Mouse (Mus musculus) bone marrow macrophage, adult 2 months (primary cell): ENCODE results near the gene Mbl1. TPM values are rescaled to one million over a fixed set of nuclear protein-coding genes. Genes with fewer than 3 reads are reported as not detected.

Experiments used
- H3K27ac ChIP-seq: 2 replicates; pipeline ENCODE4 v1.5.1; 2012; ENCODE audit warnings: low read depth, low read length; ENCODE audit not compliant: insufficient read depth
- H3K4me1 ChIP-seq: 2 replicates; pipeline ENCODE4 v1.6.1; 2012; ENCODE audit warnings: low read length; ENCODE audit not compliant: control insufficient read depth, insufficient read depth
- H3K4me3 ChIP-seq: 2 replicates; pipeline ENCODE4 v1.5.1; 2012; ENCODE audit warnings: mild to moderate bottlenecking, low read length, moderate library complexity; ENCODE audit not compliant: insufficient read depth
- CTCF ChIP-seq: IDR thresholded peaks from 2 replicates; pipeline ENCODE4 v1.5.1; 2012; ENCODE audit warnings: low read depth, mild to moderate bottlenecking, low read length, moderate library complexity
- POLR2A ChIP-seq: IDR thresholded peaks from 2 replicates; pipeline ENCODE4 v1.6.1; 2012; ENCODE audit warnings: mild to moderate bottlenecking, low read depth, low read length, borderline replicate concordance
- polyA plus RNA-seq: library from polyadenylated mRNA; stranded (reverse); fragments of >200 nt; gene quantifications from 2 replicates; pipeline ENCODE4 v1.2.4, GENCODE M21; 2012; ENCODE audit not compliant: missing spikeins, insufficient read depth, insufficient read length

Mbl1 gene
- polyA plus RNA-seq, 1 experiment, result not detected

DNA sequence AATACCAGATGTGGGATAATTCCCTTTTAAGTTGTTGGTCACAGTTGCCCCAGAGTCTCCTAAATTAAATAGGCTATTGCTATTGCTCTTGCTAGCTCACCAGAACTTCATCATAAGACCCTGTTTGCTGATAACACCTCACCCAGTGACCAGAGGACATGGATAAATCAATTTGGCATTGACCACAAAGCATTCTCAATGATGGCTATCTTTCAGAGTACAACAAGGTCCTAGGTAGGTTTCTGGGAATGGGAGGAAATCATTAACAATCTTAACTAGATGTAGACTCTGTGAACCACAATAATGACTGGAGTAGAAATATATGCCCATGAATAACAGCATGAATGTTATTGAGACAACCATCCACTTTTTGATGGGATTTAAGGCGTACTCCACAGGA is 10.6 kb upstream of the Mbl1 start:
- TF ChIP-seq CTCF, result no peak
- no peak for TF ChIP-seq POLR2A
- H3K4me3 ChIP-seq, result no peak overlapping the region
- H3K27ac ChIP-seq, result no peak overlapping the region
- H3K4me1 ChIP-seq, result no peaks in the 10 kb centered on the region

DNA sequence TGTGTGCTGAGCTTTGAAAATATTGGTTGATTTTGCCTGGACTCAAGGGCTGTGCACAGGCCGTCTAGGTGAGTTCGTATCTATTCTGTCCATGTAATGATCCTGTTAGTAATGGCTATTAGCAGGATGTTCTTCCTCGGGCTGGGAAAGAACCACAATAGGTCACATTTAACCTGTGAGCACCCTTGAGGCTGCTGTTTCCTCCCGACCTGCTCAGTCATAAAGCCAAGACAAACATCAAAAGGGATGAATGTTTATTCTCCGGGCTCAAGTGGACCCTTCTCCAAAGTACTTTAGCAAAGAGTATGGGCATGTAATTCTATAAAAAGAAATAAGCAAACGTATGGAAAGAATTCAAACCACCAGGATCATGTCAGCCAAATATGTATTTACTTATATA is 5.2 kb upstream of the Mbl1 start:
- H3K4me1 ChIP-seq, result no peaks in the 10 kb centered on the region

DNA sequence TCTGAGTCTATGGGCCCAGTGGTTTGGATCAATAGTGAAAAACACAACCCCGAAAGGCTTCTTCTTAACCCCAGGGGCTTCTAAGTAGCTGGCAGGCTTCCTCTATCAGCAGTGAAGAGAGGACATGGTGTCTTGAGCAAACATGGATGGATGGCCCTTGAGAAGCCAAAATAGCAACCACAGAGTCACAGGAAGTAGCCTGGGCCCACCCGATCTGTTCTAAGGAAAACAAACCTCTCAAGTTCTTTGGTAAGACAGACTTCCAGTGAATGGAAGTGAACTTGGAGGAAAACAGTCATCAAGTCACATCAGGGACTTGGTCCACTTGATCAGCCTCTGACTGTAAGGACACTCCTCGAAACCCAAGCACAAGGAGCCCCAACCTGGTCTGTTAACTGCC is 4.3 kb upstream of the Mbl1 start:
- Histone ChIP-seq H3K27ac (no peak overlapping the region), H3K4me1 (no peaks in the 10 kb centered on the region), H3K4me3 (no peak overlapping the region)
- TF ChIP-seq POLR2A, result no peak
- no peak for TF ChIP-seq CTCF

More for the DNA sequence above, 5.2 kb upstream of the Mbl1 start:
- Histone ChIP-seq H3K27ac (no peak overlapping the region), H3K4me3 (no peak overlapping the region)
- TF ChIP-seq CTCF (no peak), POLR2A (no peak)

DNA sequence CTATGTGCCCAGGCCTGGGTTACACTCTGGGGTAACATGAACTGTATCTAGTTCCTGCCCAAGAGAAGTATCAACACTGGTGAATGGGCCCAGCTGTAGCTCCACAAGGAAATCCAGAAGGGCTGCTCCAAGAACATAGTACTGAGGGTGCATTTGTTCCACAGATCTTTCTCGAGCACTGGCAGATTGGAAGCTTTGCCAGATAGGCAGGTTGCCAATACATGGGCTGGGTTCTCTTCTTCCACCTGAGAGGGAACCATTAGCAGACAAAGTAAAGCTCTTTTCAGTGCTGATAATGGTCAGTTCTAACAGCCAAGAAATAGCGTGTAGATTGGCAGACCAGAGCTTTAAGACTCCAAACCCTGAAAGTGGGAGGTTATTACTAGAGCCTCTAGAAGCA is 3.9 kb upstream of the Mbl1 start:
- Histone ChIP-seq H3K27ac (no peak overlapping the region), H3K4me3 (no peak overlapping the region), H3K4me1 (no peaks in the 10 kb centered on the region)
- no peak for TF ChIP-seq POLR2A
- no peak for TF ChIP-seq CTCF

DNA sequence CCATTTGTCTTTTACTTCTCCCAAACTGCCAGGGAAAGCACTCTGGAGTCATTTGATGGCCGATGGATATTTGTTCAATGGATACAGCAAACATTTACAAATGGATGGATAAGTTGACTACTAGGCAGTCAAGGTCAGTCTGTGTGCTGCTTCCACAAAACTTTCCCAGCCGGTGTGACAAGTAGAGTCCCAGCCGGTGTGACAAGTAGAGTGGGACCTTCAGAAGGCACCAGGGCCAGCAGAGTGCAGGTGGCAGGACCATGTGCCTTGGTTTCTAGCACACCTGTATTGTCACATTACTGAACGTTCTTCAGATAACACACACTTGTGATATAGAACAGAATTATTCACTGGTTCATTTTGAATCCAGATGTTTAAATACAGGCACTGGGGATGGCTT is 8.8 kb downstream of the Mbl1 start:
- Histone ChIP-seq H3K27ac (no peak overlapping the region), H3K4me1 (no peaks in the 10 kb centered on the region), H3K4me3 (no peak overlapping the region)
- TF ChIP-seq CTCF, result no peak
- TF ChIP-seq POLR2A, result no peak

DNA sequence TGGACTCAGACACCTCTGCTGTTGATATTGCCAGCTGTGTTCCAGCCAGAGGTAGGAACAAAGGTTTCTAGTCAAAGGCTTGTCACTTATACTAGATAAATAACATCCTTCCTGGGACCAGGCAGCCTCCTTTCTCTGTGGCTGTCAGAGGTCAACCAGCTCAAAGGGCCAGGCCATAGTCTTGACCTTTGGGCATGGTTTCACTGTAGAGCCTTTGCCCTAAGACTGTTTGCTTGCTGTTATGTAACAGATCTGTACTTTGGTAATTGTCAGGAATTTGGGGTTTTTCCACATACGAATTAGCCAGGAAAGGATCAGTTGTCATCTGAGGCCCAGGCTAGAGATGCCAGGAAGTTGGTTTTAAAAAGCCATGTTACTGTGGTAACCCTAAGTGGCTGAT is 9.5 kb downstream of the Mbl1 start:
- Histone ChIP-seq H3K4me3 (no peak overlapping the region), H3K4me1 (no peaks in the 10 kb centered on the region), H3K27ac (no peak overlapping the region)
- TF ChIP-seq CTCF (no peak), POLR2A (no peak)

DNA sequence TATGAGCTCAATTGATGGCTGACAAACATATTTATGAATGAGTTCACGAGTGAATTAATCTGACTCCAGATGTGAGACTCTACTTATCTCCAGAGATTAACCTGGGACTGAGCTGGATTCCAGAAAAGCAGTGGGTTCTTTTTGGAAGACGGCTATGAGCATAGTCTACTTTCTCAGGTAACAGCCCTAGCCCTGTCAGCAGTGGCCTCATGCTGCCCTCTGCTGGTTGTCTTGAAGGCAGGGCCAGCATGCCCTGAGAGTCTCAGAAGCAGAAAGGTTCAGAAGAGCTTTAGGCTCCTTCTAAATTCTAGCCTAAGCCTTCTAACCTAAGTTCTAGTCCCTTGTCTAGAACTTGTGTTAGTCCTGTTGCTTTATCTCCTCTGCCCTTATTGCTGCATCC is 11.4 kb downstream of the Mbl1 start:
- Histone ChIP-seq H3K27ac (no peak overlapping the region), H3K4me1 (no peaks in the 10 kb centered on the region), H3K4me3 (no peak overlapping the region)
- TF ChIP-seq POLR2A (no peak), CTCF (no peak; the same call in 1 of the 2 replicates)

DNA sequence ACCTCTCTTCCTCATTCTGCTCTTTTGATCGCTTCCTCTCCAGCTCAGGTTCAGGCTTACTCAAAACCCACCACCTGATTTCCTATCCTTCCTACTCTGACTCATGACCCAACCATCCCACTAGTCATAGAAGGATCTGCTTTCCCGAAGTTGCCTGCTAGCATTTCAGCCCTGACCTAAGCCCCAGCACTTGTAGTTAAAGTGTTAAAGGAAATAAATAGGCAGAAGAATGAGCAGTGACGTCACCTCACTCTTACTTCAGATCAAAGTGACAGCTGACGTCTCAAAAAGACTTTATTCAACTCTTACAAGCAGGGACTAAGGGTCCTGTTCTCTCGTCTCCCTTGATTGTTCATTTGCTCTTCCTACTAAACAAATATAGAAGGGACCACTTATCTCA is 16.0 kb downstream of the Mbl1 start:
- no peak overlapping the region for H3K4me3 ChIP-seq
- H3K27ac ChIP-seq, result no peak overlapping the region
- no peak for TF ChIP-seq POLR2A
- no peak for TF ChIP-seq CTCF
- no peaks in the 10 kb centered on the region for H3K4me1 ChIP-seq

DNA sequence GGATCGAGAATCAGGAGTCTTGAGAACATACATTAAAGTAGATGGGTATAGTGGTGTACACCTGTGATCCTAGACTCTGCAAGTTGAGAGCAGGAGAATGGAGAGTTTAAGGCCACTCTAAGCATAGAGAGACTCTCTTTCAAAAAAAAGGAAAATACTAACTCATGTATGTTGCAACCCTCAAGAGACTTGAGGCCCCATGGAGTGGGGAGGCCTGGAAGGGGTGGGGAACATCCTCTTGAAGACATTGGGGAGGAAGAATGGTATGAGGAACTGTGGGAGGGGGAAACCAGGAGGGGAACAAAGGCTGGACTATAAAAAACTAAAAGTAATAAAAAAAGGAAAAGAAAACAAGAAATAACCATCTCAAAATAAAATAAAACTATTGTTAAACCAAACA is 17.3 kb downstream of the Mbl1 start:
- TF ChIP-seq POLR2A (no peak), CTCF (no peak)
- H3K4me3 ChIP-seq, result no peak overlapping the region
- no peaks in the 10 kb centered on the region for H3K4me1 ChIP-seq
- H3K27ac ChIP-seq, result no peak overlapping the region

DNA sequence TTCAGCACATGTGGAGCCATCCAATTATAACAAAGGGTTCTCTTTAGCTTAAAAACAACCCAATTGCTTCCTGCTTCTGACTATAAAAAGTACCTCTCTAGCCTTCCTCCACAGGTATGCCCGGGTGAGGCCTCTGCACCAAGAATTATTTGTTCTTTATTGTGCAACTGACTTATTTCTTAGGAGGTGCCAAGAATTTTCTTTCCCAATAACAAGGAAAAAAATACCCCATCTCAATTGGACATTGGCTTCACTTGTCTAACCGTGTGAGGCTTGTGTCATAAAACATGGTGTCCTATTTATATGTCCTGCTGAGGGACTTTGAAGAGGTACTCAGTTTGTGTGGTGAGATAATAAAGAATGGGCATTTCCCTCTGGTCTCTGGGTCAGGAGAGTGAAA is 19.3 kb downstream of the Mbl1 start:
- no peak overlapping the region for H3K27ac ChIP-seq
- TF ChIP-seq POLR2A, result no peak
- no peak for TF ChIP-seq CTCF
- H3K4me3 ChIP-seq, result no peak overlapping the region
- no peaks in the 10 kb centered on the region for H3K4me1 ChIP-seq

DNA sequence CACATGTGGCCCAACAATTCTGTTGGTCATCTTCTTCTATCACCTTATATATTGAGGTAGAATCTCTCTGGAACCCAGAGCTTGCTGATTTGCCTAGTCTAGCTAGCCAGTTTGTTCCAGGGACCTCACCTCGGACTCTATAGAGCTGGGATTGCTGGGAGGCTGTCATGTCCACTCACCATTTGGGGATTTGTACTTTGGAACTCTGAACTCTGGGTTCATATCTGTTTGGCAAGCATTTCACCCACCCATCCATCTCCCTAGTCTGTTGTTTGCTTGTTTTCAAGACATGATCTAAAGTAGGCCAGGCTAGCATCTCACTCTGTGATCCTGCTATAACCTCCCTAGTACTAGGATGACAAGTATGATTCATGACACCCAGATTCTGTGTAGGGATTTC is 23.5 kb downstream of the Mbl1 start:
- TF ChIP-seq CTCF (no peak), POLR2A (no peak)
- H3K4me1 ChIP-seq, result no peaks in the 10 kb centered on the region
- H3K4me3 ChIP-seq, result no peak overlapping the region
- no peak overlapping the region for H3K27ac ChIP-seq
